Mouse (Mus musculus): Measurements from ENCODE around the gene Stk32c.

Gene Stk32c

GRCm38 (mm10) chr7:139229837-139230236, 16.7 kb upstream of the Stk32c start:
- in situ Hi-C loops (cut with MboI, MseI) = loop anchor here (5.0 kb wide), 2 partner anchors 82 to 247 kb away; no protein-coding TSS in a partner anchor

DNA sequence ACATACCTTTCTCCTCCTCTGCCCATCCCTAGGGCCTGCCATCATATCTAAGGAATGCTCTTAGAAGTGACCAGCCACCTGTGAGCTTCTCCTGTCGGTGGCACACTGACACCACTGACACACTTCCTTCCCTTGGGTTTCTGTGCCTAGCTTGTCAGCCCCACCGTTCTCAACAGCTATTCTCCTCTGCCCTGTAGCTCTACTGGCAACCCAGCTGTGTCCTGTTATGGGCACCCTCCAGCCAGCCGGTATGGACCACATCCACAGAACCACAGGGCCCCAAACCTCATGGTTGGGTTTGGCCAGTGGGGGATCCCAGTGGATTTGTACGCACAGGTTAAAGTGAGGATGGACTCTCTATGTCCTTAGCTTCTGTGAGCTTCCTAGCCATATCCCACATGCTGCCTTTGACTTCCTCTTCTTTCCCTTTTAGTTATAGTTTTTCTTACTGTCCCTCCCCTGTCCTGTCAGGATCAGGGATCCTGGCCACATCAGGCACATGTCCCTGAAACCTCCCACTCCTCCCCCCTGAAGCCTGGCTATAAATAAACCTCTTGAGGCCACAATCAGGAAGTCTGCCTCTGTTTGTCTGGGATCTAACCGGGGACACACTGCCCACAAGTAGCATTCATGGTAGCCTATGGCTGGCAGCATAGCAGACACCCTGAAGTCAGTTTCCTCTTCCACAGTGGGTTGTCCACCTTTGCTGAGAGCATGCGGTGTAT, 15.5 kb upstream of the Stk32c start:
- in situ Hi-C loops (cut with MboI, MseI) = loop anchor here (5.0 kb wide), 2 partner anchors 84 to 249 kb away; no protein-coding TSS in a partner anchor

DNA sequence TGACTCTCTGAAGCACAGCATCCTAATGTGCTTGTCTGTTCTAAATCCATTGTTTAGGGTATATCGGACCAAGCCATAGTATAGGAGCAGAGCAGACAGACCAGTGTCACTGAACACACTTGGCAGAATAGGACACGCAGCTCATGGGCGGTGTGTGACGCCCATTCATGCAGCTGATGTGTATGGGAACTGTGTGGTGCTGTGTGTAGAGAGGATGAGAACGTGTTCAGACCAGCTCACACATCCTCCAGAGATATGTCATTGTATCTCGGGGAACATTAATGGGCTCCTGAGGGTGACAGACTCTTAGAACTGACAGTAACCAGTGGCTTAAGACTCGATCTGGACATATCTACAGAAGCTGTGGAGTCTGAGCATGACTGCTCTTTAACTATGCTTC, 13.3 kb upstream of the Stk32c start:
- in situ Hi-C loops (cut with MboI, MseI) = loop anchor here (5.0 kb wide), 2 partner anchors 86 to 251 kb away; no protein-coding TSS in a partner anchor

DNA sequence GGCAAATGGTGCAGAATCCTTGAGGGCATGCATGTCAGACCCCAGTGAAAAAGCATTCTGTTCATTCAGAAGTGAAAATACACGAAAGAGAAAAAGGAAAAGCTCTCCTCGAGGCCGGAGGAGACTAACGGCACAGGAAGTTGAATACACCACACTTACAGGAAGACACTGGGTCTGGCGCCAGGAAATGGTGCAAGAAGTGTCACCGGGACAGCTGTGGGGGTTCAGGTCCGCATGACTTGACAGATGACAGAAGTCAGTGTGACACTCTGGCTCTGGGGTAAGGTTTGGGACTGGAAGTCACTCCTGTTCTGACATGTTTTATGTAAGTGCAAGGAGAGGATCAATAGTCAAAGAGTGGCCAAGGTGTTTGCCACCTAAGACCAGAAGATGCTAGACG, 11.6 kb upstream of the Stk32c start:
- in situ Hi-C loops (cut with MboI, MseI) = loop anchor here (5.0 to 25.0 kb wide), 3 partner anchors 88 to 1787 kb away; partner anchors contain the start of gene Glrx3

GRCm38 (mm10) chr7:139224070-139224469, 11.0 kb upstream of the Stk32c start:
- in situ Hi-C loops (cut with MboI, MseI) = loop anchor here (25.0 kb wide), 1 partner anchor 1787 kb away; the partner anchor contains the start of gene Glrx3

DNA sequence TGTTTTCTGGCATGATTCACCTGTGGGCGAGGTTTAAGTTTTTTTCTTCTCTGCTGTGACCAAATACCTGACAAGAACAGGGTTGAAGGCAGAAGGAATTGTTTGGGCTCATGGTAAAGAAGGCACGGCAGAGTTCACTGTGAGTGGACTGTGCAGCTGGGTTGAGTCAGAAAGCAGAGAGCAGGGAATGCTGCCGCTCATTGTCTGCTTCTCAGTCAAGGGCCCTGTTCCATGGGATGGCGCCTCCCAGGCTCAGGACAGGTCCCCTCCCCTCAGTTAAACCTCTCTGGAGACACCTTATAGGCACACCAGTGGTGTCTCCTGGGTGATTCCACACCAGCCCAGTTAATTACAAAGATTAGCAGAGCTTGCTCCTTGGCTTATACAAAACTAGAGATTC, 9.2 kb upstream of the Stk32c start:
- in situ Hi-C loops (cut with MboI, MseI) = loop anchor here (25.0 kb wide), 1 partner anchor 1785 kb away; the partner anchor contains the start of gene Glrx3

GRCm38 (mm10) chr7:139221856-139222255, 8.7 kb upstream of the Stk32c start:
- in situ Hi-C loops (cut with MboI, MseI) = loop anchor here (25.0 kb wide), 1 partner anchor 1785 kb away; the partner anchor contains the start of gene Glrx3

DNA sequence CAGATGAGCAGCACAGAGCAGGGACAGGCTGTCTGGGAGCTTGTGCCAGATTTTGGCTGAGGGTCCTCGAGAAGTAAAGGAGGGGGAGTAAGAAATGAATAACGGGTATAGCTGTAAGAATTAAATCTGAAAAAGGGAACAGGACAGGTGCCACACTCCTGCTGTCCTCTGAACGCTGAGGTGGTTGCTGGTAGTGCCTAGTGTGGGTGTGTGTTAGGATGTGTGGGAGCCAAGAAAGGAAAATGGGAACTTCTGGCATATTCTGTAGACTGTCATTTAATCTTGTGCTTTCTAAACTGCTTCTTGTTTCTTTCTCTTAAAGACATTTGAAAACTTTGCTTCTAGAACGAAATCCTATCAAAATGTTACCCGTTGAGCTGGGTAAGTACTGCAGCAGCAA, 8.0 kb upstream of the Stk32c start:
- in situ Hi-C loops (cut with MboI, MseI) = loop anchor here (25.0 kb wide), 1 partner anchor 1784 kb away; the partner anchor contains the start of gene Glrx3

GRCm38 (mm10) chr7:139220303-139220702, 7.2 kb upstream of the Stk32c start:
- in situ Hi-C loops (cut with MboI, MseI) = loop anchor here (25.0 kb wide), 1 partner anchor 1783 kb away; the partner anchor contains the start of gene Glrx3

GRCm38 (mm10) chr7:139219486-139219885, 6.4 kb upstream of the Stk32c start:
- in situ Hi-C loops (cut with MboI, MseI) = loop anchor here (25.0 kb wide), 1 partner anchor 1782 kb away; the partner anchor contains the start of gene Glrx3

GRCm38 (mm10) chr7:139218641-139219415, 5.7 kb upstream of the Stk32c start:
- in situ Hi-C loops (cut with MboI, MseI) = loop anchor here (25.0 kb wide), 1 partner anchor 1782 kb away; the partner anchor contains the start of gene Glrx3

GRCm38 (mm10) chr7:139217046-139217445, 3.9 kb upstream of the Stk32c start:
- in situ Hi-C loops (cut with MboI, MseI) = loop anchor here (25.0 kb wide), 1 partner anchor 1780 kb away; the partner anchor contains the start of gene Glrx3

DNA sequence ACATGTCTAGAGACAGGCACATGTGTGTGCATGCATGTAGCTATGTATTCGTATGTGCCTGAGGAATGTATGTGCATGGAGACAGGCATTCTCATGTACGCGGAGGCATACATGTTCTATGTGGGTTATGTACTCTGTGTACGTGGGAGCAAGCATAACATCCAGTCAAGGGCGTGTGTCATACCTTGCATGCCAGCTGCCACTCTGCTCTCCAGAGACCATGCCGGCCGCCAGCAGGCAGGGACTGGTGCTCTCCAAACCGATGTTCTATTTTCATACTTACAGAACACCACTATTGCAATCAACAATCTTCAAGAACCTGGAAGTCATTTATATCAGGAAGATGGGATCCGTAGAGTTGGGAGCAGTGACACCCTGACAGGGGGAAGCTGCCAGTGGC, 3.4 kb upstream of the Stk32c start:
- in situ Hi-C loops (cut with MboI, MseI) = loop anchor here (25.0 kb wide), 1 partner anchor 1779 kb away; the partner anchor contains the start of gene Glrx3

- in situ Hi-C loops (cut with MboI, MseI) = loop anchor here (25.0 kb wide), 1 partner anchor 1779 kb away; the partner anchor contains the start of gene Glrx3
Measured at GRCm38 (mm10) chr7:139215946-139216345, 2.8 kb upstream of the Stk32c start.

DNA sequence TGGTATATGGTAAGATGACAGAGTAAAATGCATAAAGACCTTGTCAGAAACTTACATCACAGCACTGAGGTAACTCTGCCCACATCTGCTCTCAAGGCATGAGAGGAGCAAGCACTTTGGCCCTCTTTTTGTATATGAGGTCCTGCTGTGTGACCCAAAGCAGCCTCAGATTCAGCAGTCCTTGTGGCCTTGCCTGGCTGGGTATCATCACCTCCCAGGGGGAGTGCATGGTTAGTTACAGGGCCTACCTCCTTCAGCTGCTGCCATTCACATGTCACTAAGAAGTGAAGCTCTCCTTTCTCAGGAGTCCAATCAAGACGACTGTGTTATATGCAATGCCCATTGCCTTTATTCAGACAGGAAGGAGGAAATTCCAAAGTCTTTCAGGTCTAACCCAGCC, 2.4 kb upstream of the Stk32c start:
- in situ Hi-C loops (cut with MboI, MseI) = loop anchor here (25.0 kb wide), 1 partner anchor 1778 kb away; the partner anchor contains the start of gene Glrx3

DNA sequence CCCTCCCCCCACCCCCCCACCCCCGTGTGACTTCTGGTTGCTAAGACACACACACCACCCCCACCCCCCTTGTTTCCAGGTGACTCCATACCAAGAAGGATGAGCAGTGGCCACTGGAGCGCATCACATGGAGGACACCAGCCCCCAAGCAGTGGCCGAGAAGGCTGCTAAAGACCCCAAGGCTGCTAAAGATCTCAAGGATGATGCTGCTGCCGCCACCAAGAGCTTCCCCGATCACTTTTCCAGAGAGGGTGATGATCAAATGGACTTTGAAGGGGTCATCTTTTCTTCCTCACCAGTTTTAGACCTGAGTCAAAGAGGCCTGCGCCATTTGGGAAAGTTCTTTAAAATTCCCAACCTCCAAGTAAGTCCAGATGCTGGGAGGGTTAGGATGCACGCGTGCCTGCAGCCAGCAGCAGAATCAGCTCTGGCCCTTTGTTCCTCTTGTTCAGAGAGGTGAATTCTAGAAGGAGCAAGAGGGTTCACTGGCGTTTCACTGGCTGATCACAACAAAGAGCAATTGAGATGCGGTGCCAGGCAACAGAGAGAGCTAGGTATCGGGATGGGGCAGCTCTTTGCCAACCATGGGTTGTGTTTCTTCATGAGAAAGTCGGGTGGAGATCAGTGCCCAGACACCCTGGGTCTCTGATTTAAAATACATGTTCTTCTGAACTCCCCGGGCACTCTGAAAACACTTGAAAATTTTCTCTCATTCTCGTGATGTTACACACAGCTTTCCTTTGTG, 1.7 kb upstream of the Stk32c start:
- in situ Hi-C loops (cut with MboI, MseI) = loop anchor here (25.0 kb wide), 1 partner anchor 1777 kb away; the partner anchor contains the start of gene Glrx3

- in situ Hi-C loops (cut with MboI, MseI) = loop anchor here (25.0 kb wide), 1 partner anchor 1777 kb away; the partner anchor contains the start of gene Glrx3
Measured at GRCm38 (mm10) chr7:139214160-139214559, 1.1 kb upstream of the Stk32c start.

DNA sequence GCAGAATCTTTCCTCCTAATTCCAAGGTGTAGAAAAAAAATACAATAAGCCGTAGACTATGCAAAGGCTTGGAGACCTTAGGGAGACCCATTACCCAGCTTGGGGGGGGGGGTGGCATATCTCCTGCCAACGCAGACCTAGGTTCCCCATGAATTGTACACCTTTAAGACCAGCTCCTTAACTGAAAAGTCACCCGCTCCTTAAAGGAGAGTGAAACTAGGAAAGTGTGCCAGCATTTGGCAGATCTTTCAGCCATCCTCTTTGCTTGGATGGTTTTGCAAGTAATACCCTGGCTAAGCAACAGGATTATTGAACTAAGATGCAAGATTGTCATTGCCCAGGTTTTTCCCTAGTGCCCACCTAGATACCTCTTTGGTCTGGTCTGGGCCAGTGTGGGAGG, 644 bp upstream of the Stk32c start:
- in situ Hi-C loops (cut with MboI, MseI) = loop anchor here (25.0 kb wide), 1 partner anchor 1776 kb away; the partner anchor contains the start of gene Glrx3

DNA sequence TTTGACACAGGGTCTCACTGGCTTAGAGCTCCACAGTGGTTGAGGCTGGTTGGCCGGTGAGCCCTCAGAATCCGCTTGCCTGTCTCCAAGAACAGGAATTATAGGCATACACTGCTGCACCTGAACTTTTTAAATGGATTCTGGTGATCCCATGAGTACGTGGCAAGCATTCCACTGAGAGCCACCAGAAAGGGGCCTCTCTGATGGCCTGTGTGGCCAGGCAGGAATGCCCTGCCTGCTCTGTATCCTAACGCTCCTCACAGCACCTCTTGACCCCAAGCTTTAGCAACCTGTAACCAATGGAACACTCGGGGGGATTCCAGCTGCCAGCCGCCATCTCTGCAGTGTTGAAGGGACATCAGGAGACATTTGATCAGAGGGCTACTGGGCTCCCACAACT, 1.3 kb downstream of the Stk32c start:
- in situ Hi-C loops (cut with MboI, MseI) = loop anchor here (25.0 kb wide), 1 partner anchor 1774 kb away; the partner anchor contains the start of gene Glrx3

- in situ Hi-C loops (cut with MboI, MseI) = loop anchor here (25.0 kb wide), 1 partner anchor 1771 kb away; the partner anchor contains the start of gene Glrx3
Measured at GRCm38 (mm10) chr7:139208773-139209095, 4.4 kb downstream of the Stk32c start.
